Mouse (Mus musculus) lung, postnatal 4 days (tissue): Measurements from ENCODE around the gene Ssbp3.
A peak's percentile ranks its signal among the peaks of the same experiment; 100 is the strongest.

Experiments
- DNase-seq, 2 experiments: peaks; one replicate each; pipeline ENCODE4 v3.0.0; 2021

Ssbp3 gene

DNA sequence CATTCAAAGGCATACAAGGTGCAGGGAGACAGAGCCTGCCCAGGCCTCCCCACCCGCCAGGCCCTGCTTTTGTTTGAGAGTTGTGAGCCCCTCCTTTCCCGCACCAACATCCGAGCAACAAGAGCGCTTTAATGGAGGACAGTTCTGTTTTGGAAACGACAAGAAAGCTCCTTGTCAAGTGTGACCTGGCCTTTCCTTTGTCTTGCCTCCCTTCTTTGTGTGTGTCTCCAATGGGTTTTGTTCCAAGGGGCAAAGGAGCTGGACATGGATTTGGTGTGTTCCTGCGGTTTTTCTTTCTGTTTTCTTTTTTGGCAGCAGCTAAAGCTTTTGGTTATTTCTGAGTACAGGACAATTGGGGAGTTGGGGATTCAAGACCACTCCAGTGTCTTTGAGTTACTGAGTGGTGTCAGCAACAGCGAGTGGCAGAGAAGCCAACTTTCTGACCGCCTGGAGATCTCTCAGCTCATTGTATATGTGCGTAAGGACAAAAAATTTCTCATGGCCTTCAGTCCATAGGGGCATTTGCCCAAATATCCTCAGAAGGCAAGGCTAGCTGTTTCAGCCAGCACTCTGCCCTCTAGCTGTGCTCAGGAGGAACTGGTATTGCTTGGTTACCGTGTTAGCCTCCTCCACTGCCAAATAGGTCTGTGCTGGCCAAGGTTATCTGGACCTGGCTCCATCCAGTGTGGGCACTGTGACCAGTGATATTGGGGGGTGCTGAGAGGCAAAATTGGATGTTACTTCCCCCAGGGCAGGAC is 78.9 kb downstream of the Ssbp3 start:
- no peak for DNase-seq

GRCm38 (mm10) chr4:106993053-106993452 is 82.6 kb downstream of the Ssbp3 start:
- no peak for DNase-seq

DNA sequence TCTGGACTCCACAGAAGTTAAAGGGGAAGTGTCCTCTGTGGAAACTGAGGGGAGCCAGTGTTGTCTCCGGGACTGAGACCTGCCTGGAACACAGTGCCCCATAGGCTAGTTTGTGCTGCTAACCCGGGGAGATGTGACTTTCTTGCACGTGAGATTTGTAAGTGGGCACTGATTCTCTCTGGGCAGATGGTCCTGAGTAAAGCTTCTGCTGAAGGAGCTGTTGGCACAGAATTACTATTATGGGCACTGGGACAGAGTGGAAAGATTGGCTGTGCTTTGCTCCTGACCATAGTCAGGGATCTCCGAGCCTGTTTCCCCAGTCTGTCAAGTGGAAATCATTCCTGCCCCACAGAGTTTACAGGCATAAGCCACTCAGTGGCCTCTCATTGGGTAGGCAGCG is 83.8 kb downstream of the Ssbp3 start:
- no peak for DNase-seq

DNA sequence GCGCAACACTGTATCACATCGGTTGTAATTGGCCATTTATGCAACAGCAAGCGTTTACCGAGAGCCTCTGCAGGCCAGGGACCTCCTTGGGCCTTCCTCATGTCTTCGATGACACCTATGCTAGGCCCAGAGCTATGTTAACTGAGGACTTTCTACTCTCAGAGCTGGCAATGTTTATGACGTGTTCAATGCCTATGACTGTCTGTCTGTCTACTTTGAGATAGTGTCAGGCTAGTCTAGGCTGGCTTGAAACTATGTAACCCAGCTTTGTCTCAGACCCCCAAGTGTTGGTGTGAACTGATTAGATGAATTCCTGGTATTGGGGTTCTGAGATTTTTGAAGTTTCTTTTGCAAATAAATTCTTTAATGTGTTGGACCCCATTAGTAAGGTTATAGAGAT is 84.6 kb downstream of the Ssbp3 start:
- no peak for DNase-seq

DNA sequence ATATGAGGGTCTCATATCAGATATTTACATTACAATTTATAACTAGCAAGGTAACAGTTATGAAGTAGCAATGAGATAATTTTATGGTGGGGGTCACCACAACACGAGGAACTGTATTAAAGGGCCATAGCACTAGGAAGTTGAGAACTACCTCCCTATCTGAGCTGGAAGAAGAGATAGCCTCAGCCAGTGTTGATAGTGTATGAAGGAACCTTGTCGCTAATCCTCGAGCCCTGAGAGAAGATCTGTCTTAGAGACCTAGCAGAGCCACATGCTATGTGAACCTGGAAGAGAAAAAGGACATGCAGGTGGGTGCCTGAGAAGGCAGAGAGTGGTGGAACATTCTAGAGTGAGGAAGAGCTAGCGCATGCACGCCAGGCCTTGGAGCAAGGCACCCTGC is 85.0 kb downstream of the Ssbp3 start:
- no peak for DNase-seq

- peak; percentile 50 to 60 for DNase-seq
These were observed 86.0 kb downstream of the Ssbp3 start for GRCm38 (mm10) chr4:106996305-106997076.

DNA sequence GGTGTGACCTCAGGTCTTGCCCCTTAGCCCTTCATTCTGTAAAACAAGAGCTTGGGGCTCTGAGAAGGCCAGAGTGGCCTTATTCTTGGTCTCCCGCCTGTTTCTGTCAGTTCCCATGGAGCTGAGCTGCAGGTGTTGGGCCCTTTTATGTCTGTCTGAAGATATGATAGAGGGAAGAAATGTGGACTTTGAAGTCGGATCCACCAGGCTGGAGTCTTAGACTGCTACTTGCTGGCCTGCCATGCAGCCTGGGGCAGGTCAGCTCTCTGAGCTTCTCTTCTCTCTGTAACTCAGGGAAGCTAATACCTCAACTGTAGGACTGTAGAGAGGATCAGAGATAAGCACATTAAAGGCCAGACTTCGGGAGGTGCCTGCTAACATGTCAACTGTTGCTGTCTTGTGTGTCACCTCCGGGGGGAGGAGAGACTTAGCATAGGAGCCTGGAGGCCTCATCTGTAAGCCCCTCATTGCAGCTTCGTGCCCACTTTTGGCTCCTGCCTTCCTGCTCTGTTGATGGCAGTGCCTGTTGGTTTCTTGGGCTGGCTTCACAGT is 90.8 kb downstream of the Ssbp3 start:
- no peak for DNase-seq

DNA sequence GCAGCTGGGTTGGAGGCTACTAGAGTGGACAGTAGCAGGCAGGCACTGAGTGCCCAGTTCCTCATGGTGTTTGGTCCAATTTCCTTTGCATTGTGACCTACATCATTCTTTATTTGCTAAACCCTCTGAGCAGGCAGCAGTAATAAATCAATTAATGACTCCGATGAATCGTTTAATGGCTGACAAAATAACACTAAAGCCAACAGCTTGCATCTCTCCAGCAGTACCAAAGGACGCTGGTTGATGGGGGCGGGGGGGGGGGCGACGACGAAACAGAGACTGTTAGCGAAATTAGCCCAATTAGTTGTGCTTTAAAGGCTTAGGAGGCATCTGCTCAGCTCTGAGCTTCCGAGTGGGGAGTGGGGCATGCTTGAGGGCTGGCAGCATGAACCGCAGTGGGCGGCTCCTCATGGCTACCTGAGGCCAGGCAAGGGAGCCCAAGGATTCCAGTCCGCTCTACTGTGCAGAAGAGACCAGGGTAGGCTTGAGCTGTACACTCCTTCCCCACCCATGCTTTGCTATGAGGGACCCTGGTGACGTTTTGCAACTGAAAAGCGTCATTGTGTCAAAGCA is 91.5 kb downstream of the Ssbp3 start:
- DNase-seq, result no peak

GRCm38 (mm10) chr4:107002517-107003165 is 92.1 kb downstream of the Ssbp3 start:
- DNase-seq, result no peak

DNA sequence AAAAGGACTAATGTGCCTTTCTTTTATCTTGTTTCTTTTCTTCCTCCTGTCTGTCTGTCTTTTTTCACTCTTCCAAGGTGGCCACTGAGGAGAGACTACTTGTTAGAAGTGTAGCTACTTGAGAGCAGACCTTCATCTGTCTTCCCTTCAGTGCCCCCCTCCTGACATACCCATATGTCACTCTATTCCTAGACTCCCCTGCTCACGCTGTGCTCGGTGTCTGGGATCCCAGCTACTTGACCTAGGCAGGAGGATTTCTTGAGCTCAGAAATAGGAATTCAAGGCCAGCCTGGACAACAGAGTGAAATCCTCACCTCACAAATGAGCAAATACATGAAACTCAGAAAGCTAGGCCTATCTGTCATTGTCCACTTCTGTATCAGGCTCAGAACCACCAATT is 92.7 kb downstream of the Ssbp3 start:
- DNase-seq, result no peak

- DNase-seq, result no peak
These were observed 93.3 kb downstream of the Ssbp3 start for GRCm38 (mm10) chr4:107003786-107004185.

- DNase-seq, result no peak
These were observed 93.8 kb downstream of the Ssbp3 start for GRCm38 (mm10) chr4:107004346-107004745.

- no peak for DNase-seq
These were observed 94.7 kb downstream of the Ssbp3 start for GRCm38 (mm10) chr4:107005166-107005565.

DNA sequence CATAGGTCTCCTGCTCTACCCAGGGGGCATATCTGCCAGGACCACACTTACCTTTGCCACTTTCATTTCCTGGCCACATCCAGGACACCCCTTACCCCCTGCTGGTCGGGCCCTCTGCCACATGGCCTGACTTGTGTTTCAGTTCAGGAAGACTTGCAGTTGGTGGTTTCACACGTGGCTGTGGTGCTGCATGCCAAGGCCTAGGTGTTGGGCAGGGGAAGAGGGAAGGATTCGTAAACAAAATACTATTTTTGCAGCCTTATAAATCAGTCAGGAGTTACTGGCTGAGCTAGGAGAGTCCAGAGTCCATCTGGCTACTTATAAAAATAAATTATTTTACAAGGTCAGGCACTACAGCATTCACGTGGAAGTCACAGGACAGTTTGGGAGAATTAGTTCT is 95.7 kb downstream of the Ssbp3 start:
- no peak for DNase-seq

- DNase-seq, result no peak
These were observed 96.3 kb downstream of the Ssbp3 start for GRCm38 (mm10) chr4:107006807-107007206.

- DNase-seq, result no peak
These were observed 96.9 kb downstream of the Ssbp3 start for GRCm38 (mm10) chr4:107007359-107007758.

GRCm38 (mm10) chr4:107008161-107008560 is 97.7 kb downstream of the Ssbp3 start:
- DNase-seq, result no peak

GRCm38 (mm10) chr4:107009548-107009947 is 99.0 kb downstream of the Ssbp3 start:
- no peak for DNase-seq

DNA sequence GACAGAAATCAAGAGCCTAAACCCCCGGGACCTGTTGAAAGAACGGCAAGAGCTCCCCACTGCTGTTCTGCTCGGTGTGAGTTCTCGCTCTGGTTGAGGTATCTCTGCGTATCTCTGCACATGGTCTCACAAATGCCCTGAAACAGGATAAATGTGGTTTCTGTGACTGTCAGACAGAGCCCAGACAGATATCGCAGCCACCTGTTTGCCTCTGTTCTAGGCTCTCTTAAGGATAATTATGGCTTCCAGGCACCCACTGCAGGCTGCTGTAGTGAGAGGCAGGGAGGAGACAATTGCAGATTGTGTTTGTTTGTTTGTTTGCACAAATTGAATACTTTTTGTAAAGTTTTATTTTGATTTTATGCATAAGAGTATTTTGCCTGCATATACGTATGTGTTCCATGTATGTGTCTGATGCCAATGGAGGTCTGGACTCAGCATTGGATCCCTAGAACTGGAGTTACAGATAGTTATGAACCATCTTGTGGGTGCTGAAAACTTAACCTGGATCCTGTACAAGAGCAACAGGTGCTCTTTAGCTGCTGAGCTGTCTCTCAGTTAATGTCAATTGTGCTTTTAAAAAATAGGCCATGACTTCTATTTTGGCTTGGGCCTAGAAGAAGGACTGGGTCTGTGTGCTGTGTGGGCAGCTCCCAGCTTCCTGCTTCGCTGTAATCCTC is 101.0 kb downstream of the Ssbp3 start:
- DNase-seq, result no peak

DNA sequence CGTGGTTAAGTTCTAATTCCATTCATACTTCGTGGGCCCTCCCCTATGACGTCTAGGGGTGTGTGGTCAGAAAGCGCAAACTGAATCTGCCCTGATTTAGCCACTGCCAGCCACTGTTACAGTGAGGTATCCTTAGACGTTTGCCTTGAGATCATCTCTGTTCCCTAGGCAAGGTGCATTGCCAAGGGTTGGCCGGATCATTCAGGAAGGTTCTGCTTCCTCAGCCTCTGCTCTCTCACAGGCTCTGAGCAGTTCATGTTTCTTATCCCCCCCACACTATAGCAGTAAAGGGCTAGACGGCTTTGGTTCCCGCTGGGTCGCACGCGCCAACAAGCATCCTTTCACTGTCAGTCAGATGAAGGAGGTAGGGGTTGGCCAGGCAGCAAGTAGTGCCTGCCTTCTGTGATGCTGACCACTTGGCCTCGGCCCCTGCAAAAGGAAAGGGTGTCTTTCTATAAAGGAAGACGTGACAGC is 101.5 kb downstream of the Ssbp3 start:
- DNase-seq, result no peak

- DNase-seq, result no peak
These were observed 102.1 kb downstream of the Ssbp3 start for GRCm38 (mm10) chr4:107012574-107012973.

DNA sequence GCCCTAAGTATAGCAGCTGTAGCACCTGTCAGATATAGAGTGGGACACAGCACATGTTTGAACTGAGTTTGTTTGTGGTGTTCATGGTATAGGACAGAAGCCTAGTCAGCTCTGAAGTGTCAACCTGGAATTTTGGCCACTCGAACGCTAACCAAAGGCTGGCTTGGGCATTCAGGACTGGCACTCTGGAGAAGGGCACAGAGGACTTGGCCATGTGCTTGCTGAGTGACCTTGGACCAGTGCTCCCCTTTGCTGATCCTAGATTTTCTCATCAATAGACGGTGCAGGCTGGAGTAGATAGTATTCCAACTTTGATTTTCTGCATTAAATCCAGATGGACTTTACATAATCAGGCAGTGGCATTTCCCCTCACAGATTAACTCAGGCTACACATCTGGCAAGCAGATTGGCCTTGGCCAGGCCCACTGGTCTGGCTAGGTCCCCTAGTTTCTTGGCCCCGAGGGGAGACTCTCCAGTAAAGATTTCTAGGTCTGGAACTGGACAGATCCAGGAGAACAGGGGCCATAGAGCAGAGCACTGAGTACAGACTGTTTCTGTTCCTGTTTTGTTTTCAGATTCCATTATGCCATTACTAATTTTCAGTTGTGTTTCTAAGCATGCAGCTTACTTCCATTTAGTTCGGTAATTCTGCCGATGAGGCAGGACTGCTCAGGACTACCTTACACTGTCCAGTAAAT is 102.8 kb downstream of the Ssbp3 start:
- DNase-seq, result no peak
